Mouse (Mus musculus) WW6 (cell line): ENCODE results near the gene Gm21905.

Experiments
- DNase-seq: peaks from one replicate; pipeline ENCODE4 v3.0.0-alpha.2; 2013; ENCODE audit warnings: low read depth, low spot score

Gm21905 gene

DNA sequence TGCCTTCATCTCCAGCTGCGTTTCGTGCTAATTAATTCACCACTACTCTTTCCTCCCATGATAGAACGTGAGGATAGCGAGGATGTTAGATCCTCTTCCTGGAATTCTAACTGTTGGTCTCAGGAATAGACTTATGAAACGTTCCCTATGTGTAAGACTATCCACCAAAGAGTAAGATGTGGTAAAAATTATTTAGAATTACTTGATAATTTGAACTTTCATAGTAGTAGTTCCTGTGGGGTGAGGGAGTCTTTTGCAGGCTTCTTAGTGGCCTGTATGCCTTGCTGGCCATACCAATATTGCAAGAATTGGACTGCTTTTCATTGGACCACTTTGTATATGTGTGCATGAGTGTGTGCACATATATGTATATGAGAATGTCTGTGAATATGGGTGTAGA, at the start of gene Gm21905:
Gene Gm21905, minus strand, starts transcription at position 101 of the 400 bp plus-strand sequence.
- no peak for DNase-seq

DNA sequence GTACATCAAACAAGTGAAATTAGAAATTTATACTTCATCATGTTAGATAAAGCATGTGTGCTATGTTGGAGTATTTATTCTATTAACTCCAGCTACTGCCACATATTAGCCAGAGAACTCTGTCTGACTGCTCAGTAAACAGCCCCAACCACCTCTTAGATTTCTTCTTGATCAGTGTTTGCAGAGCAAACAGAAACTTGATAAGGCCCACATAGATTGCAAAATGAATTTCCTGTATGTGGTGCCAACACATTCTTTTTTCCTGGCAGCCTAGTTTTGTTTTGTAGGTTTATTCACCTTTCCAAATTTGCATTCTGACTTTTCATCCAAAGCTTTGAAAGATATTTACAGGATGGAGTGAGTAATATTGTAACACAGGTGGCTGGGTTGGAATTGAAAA, 44.2 kb upstream of the Gm21905 start:
- no peak for DNase-seq

DNA sequence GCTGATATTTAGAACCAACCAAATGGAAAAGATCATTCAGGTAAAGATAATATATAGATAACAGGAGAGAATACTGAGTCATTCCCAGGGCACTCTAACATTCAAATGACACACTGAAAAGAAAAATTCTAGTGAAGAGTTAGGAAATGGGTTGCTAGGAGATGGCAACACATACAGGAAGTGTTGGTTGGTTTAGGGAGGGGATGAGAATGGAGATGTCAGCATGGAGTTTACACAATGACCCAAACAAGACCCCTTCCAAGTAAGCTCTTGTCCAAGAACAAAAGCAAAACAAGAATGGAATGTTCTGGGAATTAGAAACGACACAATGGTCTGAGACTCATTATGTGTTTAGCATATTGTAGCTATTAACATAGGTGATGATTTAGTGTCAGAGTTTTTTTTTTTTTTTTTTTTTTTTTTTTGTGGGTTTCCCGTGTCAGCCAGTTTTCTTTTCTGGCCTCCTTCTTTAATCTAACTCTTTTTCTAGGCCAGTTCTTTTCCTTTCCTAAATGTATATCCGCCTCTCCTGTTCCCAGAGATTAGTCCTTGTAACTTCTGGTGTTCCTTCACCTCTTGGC, 35.8 kb upstream of the Gm21905 start:
- DNase-seq: no peak

DNA sequence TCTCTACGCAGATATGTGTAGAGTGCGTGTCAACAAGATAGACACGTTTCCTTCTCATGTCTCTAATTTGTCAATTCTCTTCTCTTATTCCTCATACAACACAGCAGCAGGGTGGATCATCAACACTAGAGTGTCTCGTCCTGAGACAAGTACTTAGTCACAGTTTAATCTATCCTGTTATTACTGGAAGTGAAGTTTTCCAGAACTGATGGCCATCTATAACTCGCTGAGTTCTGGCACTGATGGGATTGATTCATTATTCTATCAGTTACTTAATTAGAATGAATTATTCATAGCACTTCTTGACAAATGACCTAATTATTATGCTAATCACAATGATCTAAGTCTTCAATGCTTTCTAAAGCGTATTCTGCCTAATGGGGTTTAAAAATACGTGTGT, 23.3 kb upstream of the Gm21905 start:
- no peak for DNase-seq

DNA sequence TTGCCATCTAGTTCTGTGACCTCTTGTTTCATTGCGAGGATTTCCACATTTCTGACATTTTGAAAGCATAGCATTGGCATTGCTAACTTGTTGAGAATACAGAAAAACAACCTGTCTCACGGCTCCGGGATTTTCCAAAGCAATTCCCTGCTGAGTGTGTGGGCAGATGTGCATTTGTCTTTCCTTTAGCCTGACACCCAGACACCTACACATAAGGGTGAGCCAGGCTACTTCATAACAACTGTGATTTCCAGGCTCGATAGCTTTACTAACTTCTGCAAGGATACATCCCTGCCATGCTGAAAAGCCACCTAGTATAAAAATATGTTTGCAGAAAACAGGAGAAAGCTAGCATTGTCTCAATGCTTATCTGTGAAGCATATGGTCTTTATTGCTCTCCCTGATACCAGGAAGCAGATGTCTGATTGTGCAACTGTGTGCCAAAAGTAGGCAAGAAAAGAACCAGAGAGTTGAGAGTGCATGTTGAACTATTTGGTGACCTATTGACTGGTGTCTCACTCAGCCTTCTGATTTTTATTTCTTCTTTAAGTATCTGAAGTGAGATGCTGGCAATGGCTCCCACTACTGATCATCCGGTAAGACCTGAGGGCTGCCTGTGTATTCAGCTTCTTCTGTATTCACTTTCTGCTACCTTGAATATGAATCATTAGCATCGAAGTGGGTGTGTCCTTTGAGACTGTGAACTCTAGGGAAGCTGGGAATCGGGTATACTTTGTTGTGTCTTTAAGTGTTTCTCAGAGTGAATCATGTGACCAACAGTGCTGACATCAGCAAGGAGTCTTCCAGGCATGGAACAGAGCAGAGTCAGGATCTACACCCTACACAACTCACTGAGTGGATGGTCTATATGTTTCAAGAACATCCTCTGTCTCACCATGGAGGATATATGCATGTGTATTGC, 15.7 kb upstream of the Gm21905 start:
- no peak for DNase-seq

DNA sequence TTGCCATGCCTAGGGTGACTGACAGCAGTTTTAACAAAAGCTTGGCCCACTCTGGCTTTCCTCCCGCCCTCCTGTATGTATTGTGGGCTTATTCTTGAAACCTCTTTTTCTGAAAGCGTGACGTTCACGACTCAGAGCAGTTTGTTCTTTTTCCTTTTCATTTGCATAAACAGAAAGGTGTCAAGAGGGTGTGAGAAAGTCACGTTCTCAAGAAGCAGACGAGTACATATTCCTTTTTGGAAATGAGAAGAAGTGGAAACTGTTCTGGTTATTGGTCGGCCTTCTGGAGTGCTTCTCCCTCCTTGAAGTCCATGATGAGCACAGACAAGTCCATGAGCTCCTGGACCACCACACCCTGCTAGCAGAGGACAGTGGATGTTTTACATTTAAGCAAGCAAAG, 9.3 kb upstream of the Gm21905 start:
- no peak for DNase-seq

DNA sequence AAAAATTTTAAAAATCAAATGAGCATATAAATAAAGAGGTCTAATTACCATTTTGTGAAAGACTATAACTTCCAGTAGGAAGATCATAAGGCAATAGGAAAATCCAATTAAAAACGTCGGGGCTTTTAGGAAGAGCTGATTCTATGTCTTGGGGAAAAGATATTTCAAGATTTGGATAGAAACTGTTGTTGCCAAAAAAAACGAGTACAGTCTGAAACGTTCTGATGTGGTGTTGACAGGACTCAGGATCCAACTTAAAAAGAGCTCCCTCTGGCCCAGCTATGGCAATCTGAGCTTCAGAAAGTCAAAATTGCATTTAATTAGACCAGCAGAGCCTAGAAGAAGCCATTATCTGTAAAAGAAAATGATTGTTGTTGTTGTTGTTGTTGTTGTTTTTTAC, 7.9 kb upstream of the Gm21905 start:
- DNase-seq: no peak

DNA sequence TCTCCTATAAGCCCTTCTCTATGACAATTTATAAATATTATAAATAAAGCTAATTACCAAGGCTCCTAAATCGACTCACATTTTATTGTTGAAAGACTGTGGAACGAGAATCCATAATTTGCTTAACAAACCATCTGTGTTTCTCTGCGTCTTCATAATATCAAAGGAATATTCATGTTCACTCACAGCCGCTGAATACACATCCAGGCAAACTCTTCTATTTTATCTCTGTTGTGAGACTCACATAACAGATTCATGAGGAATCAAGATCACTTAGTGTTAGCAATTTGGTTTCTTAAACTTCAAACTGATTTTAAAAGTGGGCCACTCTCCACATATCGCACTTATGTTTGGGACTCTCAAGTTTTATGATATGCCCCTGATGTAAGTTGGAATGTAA, 1.9 kb upstream of the Gm21905 start:
- DNase-seq: no peak

DNA sequence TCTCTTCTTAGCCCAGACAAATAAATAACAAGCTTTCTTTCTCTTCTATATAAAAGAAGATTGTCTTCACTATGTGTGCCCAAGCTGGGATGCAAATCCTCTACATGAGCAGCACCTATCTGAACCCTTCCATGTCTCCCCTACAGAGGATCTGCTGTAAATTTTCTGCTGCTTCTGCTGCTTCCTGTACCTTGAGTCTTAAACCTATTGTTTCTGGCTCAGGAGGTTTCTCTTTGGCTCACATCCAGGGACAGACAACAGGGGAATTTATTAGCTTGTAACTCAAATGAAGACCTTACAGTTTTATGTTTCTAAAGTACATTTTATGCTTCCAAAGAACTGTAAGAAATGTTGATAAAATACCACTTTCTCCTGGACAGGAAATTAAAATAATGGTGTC, 785 bp upstream of the Gm21905 start:
- DNase-seq: no peak

DNA sequence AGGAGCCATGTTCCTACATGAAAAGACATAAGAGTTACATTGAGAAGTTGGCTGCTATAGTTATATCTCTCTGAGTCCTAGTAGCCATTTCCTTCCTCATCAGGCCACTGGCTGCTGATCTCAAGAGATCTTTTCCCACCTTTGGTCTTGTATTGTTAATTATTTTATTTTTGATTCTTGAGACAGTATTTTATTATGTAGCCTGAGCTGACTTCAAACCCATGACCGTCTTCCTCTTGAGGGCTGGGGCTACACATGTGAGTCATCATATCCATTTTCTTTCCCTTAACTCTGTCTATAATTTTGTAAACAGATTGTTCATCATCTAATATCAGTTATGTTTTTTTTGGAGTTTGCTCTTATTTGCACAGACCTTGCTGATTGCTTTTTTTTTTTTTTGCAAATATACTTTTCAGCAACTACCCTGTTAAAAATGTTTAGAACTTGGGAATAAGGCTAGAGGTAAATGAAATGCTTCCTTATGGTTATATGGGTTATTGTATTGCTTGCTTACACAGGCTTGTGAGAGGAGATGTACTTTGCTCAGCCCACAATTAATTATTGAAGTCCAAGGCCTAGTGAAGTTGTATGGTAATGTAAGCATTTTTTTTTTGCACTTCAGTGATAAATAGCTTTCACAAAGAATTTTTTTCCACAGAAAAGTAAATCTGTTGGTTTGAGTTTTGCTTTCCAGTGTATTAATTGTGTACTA, 2.0 kb downstream of the Gm21905 start:
- DNase-seq: no peak

DNA sequence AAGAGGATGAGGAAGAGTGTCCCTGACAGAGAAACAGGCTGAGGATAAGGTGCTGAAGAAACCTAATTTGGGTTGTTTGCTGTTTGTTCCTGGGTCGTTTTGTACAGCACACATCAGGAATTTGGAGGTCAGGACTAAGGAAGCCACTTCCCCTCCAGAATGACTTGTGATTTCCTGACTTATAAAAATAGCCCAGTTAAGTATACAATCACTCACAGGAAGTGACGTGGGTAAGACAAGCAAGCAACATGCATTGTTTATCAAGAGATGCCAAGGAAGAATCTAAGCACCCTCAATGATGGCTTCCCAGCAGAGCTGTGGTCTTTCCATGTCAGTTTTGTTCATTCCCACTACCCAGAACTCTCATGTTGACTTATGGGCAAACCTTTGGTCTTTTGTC, 3.0 kb downstream of the Gm21905 start:
- DNase-seq: no peak

DNA sequence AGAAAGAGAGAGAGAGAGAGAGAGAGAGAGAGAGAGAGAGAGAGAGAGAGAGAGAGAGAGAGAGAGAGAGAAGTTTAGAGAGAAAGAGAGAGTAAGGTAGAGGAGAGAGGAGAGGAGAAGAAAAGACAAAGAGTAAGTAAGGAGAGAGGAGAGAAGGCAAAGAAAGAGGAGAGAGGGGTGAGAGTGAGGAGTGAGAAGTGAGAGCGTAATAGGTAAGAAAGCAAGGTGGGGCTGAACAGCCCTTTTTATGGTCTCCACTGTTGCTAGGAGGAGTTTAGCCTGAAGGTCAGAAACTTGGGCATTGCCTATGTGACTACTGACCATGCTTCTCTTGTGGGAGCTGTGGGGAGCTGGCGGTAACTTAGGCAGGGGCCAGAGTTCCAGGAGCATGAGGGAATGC, 4.9 kb downstream of the Gm21905 start, which contains the start of gene Gm5108:
Gene Gm5108, plus strand, starts transcription at position 301 of the 400 bp plus-strand sequence.
- DNase-seq: no peak

DNA sequence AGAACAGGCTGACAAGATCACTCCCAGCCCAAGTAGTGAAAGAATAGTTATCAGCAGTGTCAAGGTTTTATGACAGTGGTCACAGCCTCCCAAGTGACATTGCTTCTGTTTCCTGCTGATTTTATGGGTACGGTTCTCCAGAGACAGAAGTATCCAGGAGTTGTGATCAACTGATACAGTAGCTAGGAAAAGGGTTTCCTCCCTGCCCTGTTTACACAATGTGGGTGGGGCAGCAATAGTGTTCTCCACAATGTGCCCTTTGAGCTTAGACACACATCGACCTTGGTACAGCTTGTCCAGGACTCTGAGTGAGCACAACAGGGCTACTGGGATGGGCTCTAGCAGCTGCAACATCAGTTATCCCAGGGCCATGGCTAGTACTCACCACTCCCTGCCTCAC, 14.6 kb downstream of the Gm21905 start:
- DNase-seq: no peak

DNA sequence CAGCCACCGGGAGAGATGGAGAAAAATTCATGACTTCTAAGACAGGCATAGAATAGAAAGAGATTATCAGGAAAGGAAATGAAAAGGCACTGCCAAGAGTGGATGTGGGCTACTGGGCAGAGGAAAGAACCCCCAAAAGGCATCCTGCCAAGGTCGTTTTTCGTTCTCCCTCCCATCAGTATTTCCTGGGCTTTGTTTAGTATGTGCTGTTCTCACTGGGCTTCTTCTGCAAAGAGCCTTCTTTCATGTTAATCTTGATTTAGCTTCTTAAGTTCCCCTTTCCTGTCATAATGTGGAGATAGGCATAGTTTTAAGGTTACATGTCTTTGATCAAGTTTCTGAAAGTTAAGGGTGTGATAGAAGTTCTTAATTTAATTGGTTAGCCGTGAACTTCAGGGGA, 15.6 kb downstream of the Gm21905 start:
- no peak for DNase-seq

DNA sequence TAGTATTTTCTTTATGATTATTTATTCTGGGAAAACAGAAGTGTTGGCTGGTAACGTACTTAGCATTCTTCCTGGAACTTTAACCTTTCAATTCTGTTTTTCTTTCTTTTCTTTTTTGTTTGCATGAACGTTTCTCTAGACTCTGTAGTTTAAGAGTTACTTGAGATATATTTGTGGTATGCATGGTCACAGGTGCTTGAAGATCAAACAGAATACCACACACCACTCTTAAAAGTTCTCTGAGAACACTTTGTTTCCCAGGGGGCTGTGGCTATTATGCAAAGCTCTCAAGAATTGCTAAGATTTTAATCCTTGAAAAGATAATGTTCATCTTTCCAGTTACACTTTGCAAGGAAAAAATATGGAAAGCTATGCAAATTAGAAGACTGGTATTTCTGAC, 41.7 kb downstream of the Gm21905 start:
- DNase-seq: no peak

DNA sequence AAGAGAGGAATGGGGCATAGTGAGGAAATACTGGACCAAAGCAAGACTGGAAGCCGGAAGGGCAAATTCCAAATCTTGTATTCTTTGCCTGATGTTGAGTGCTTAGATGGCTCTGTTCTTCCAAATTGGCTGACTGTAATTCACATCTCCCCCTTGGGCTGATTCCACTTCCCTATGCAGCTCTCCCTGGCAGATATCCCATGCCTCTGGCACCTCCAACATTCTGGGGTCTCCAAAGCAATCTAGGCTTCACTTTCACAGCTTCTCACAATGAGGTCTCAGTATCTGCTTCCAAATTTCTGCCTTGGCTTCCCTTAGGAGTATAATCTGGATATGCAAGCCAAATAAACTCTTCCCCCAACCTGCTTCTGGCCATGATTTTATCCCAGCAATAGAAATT, 47.3 kb downstream of the Gm21905 start:
- DNase-seq: no peak

DNA sequence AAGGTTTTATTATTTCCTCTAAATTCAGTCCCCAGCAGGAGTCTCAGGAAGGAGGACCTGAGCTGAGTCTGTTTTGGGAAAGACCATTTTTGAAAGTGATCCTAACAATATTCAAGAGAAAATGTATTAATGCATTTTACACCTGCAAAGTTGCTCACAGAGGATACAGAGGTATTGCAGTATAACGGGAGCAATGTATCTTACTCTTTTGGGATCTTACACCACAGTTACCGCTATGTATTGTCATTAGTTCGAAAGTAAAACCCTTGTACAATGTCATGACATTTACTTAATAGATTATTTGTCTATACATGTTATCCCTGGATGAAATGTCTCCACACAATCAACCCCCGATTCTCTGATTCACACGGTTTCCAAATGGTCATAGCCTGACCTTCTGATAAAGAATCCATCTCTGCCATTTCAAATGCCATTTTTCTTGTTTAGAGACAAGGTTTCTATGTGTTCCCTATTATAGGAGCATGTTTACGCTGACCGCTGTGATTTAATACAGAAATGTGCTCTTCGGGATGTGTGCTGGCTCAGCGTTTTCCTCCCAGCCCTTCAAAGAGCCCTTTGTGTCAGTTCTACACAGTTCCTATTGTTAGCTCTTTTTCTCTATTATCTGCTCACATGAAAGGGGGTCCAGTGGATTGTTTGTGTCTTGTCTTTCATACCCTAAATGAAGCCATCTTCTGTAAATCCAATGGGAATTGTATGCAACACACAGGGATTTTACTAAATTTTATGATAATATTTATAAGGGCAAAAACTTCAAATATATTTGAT, 61.6 kb downstream of the Gm21905 start:
- no peak for DNase-seq

DNA sequence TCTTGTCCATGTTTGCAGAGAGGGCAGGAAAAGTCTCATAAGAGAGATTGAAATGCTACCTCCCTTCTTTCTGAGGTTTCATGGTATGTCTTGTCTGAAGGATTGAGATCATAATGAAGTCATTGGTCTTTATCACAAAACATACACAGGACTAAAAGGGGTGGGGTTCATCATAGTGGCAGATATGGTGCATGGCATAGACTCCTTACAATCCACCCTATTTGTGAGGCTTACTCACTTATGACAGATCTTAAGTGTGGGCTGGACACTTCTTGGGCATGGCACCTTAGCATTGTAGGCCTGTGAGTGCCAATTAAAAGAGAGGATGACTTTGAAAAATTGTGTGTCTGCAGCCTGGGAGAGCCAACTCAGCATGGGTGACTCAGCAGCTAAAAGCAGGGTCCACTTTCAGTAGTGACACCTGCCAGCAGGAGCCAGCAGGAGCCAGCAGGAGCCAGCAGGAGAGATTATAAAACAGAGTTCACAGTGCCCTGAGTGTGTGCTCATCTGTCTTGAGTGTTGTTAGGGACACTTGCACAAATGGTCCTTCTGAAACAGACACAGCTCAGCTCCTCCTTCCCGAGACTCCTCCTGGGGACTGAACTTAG, 62.6 kb downstream of the Gm21905 start:
- no peak for DNase-seq
